Mouse (Mus musculus) G1E (cell line): ENCODE results near the gene Kcnk5.

ENCODE experiments used
- CTCF ChIP-seq: IDR thresholded peaks from 2 replicates; pipeline ENCODE4 v1.5.1; 2012; ENCODE audit warnings: low read depth, low read length, inconsistent platforms, mixed read lengths
- GATA1 ChIP-seq: IDR thresholded peaks from 2 replicates; pipeline ENCODE4 v1.6.1; 2012; ENCODE audit warnings: borderline replicate concordance, low read length, inconsistent platforms, mixed read lengths
- TAL1 ChIP-seq: conservative IDR thresholded peaks from 2 replicates; pipeline ENCODE4 v1.6.1; 2012; ENCODE audit warnings: low read depth, low read length, inconsistent platforms, mixed read lengths

DNA sequence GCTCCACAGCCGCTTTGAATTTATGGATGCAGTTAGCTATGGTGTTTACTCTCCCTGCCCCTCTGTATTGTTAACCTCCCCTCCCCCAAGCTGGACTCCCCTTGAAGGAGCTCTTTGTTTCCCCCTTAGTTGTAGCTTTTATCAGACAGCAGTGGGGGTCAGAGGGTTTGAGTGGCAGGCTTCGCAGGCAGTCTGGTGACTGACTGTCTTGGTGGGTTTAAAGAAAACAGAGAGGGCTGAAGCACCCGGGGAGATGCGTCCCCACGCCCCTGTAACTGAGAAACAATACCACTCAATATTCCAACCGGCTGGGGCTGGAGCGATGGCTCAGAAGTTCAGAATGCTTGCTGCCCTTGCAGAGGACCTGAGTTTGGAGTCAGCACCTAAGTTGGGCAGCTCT, 39.5 kb upstream of the Kcnk5 start:
- TF ChIP-seq CTCF: no peak
- TF ChIP-seq GATA1: no peak
- TF ChIP-seq TAL1: no peak
